Mouse (Mus musculus) kidney, postnatal 25 days (tissue): ENCODE measurements around the gene Tm4sf20.
A peak's percentile ranks its signal among the peaks of the same experiment; 100 is the strongest.

Source experiments
- DNase-seq, 2 experiments: peaks; one replicate each; pipeline ENCODE4 v3.0.0; 2021; ENCODE audit warnings: mixed read lengths in 2 of 2

Tm4sf20 gene

DNA sequence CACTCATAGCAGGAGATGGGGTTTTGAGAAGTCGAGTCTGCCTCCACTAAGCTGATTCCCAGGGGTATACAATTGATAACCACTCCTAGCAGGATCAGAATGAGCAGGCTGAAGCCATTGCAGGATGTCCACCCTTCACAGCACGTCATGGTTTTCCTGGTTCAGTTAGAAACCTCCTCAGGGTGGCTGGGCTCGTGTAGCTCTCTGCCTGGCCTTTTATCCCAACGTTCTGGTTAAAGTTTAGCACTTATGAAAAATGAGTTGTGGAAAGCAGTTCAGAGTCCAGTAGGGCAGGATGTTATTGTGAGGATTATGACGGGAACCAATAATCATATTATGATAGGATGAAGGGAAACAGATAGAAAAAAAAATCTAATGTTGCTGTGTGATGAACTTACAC, at the start of gene Tm4sf20:
TSS of gene Tm4sf20 (minus strand) at position 193 of the 400 bp plus-strand sequence.
- no peak for DNase-seq

DNA sequence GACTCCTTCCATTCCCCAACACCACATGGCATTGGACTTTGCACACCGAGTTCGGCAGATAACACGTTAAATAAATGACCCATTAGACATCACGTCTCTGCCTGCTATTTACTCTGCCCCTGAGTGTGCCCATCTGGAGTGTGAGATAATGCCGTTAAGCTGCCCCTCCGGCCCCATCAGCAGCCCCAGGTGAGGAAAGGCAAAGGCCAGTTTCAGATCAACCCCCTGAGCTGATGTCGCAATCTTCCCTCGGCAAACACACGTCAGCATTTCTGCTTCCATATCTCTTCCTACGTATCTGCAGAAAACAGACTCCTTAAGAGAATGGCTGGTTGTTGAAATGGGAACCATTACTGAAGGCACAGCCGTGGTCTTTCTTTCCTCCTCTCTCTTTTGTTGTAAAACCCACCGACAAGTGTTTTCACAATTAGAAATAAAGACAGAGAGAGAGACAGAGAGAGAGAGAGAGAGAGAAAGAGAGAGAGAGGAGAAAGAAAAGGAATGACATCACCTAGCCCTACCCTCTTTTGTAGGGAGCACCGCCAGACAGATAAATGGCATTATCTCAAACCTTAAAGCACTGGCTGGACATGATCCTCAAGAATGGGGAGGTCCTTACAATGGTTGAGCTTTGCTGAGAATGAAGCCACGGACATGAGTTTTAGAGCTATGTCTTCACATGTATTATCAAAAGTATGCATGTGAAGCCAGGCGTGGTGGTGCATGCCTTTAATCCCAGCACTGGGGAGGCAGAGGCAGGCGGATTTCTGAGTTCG, 47.9 kb upstream of the Tm4sf20 start:
- peak; percentile 27 to 60 for DNase-seq

DNA sequence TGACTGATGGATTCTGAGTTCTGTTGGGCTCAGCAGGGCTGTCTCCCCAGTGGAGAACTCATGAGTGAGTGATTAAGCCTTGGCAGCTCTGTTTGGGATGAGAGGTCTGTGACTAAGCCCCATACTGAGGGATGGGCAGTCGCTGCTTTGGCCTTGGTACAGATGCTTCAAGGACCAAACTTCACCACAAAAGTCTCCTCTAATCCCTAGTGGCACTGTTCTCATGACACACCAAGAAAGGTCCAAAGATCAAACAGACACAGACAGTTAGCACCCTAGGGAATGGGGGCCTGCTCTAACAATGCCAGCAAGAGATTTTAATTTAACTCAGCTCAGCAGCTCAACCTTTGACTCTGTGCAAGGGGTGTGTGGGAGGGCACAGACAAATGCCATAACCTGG, 43.5 kb upstream of the Tm4sf20 start:
- DNase-seq = peak; percentile 56 to 80

DNA sequence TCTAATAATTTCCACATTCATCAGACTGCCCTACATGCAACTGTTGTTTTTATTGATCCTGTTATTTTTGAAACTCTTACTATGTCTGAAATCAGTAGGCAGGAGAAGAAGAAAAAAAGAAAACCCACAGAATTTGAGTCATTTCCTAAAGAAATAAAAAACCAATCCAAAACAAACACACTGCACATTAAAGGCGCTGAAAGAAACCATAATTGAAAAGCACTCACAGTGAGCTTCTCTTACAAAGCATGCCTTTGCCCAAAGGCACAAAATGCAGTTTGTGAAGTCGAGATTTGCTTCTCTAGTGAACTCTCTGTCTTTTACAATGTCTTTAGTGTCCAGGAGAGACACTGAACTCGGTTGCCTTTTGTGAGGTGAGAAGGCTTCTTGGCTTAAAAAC, 40.3 kb upstream of the Tm4sf20 start:
- no peak for DNase-seq

DNA sequence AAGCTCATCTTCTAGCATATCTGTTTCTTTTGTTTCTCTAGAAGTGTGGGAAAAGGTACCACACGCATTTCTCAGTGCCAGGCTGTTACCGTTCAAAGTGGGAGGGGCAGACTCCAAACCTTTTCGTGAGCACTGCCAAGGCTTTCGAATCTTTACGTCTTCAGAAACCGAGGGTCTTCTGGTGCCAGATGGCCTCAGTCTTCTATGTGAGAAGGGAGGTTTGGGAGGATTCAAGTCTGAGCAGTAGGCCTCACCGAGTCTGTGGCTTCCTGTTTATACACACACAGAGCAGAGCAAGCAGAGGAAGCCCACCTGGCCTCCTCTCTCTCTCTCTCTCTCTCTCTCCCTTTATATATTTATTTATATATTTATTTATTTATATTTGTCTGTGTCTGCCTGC, 38.9 kb upstream of the Tm4sf20 start:
- DNase-seq = no peak

DNA sequence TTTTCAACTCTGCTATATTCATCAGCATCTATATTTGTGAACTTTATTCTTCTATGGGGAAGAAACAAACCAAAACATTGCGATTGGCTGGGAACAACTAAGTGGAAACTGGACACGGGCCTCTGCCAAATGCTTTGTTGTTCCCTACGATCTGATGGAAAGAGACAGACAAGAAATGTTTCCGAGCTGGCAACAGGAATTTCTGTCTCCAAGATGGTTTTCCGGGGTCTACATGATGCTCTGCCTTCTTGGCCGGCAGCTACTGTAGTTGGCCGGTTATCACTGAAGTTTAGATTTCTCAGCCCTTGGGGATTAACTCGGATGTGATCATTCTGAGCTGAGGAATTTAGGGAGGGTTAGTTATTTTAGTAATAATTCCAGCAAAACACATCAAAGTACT, 38.1 kb upstream of the Tm4sf20 start:
- DNase-seq = no peak

DNA sequence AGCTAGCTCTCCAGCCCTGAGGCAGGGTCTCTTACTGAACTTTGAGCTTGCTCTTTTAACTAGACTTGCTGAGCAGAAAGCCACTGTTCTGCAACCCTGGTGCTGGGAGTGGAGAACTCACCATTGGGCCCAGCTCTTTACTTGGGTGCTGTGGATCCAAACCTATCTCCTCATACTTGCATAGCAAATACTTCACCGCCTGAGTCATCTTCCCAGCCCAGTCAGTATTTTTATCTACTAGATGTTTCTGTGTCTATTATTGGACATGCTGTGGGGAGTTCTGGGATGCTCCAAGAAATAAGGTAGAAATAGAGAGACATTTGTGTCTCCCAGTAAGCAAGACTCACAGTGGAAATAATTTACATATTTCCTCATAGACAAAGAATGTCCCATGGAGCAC, 35.8 kb upstream of the Tm4sf20 start:
- DNase-seq = no peak

DNA sequence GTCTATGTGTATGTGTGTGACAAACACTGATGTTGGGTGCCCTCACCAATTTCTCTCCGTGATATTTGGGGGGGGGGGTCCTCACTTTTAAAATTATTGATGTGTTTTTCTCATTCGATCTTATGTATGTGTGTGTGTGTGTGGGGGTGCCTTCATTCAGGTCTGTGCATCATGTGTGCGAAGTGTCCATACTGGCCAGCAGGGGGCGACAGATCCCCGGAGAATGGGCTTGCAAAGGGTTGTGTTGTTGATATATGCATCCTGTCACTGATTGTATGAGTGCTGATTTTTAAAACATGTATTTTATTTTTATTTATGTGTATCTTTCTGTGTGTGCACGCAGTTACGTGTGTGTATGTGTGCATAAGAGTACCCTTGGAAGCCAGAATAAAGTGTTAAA, 35.3 kb upstream of the Tm4sf20 start:
- peak in 1 of 2 experiments; percentile 22 for DNase-seq

DNA sequence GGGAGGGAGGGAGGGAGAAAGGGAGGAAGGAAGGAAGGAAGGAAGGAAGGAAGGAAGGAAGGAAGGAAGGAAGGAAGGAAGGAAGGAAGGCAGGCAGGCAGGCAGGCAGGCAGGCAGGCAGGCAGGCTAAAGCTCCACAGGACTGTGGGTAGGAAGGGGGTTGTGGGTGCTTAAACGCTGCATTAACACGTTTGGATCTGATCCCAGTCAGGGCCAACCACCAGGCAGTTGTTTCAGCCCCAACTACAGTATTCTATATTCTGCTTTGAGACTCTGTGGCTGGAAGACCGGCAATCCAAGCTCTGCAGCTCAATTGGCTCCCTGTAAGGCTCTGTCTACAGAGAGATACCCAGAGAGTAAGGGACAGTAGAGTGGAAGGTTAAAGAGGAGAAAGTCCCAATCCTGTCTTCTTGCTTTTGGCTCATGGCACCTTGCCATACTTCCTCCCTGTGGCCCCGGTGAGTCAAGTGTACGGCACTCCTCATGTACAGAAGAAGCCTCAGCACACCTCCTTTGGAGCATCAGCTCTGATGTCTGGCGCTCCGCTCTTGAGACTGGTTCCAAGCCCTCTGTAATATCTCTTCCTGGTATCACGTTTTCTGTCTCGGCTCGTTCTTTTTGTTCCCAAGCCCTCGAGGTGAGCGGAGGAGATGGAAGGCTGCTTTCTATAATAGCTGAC, 33.0 kb upstream of the Tm4sf20 start:
- DNase-seq = no peak

DNA sequence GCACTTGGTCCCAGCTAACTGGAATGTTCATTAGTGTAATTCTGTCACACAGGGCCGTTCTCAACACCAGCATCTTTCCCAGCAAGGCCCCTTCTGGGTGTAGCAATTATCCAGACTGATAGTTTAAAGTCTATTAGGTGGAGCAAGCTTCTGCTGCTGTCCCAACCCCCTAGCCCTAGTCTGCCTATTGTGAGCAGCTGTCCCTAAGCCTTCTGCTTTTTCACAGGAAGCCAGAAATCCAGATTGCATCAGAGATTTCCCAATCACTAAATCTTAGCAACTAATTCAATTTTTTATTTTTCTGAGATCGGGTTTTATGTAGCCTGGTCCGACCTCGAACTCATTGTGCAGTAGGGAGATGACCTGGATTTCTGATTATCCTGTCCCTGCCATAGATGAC, 30.7 kb upstream of the Tm4sf20 start:
- DNase-seq = no peak

DNA sequence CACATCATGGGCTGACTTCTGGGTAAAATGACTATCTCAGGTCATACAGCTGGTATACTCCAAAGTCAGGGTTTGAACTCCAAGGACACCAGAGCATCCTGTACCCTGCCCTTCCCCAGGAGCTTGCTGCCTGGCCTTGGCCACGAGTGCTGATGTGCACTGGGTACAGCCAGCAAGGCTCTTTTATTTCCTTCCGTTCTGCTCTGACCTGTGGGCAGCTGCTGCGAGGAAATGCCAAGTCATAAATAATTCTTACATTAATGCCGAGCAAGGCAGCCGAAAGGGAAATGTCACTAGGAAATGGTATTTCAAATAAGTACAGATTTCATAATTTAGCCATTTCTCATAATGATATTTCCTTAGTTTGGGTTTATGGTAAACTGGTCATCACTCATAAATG, 30.0 kb upstream of the Tm4sf20 start:
- DNase-seq = peak; percentile 16 to 60

DNA sequence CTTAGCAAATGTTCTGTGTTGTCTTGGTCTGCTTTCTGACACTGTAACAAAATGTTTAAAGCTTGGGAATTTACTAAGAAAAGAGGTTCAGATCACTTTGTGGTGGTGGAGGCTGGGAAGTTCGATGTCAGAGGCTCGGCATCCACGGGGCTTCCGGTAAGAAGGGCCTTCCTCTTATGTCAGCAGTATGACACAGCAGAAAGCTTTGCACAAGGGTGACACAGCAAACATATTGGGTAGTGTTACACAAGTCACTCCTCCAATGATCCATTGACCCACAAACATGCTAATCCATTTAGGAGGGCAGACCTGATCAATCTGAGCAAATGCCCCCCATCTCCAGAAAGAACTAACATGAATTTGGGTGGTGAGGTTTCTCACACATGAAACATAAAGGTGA, 28.8 kb upstream of the Tm4sf20 start:
- no peak for DNase-seq

DNA sequence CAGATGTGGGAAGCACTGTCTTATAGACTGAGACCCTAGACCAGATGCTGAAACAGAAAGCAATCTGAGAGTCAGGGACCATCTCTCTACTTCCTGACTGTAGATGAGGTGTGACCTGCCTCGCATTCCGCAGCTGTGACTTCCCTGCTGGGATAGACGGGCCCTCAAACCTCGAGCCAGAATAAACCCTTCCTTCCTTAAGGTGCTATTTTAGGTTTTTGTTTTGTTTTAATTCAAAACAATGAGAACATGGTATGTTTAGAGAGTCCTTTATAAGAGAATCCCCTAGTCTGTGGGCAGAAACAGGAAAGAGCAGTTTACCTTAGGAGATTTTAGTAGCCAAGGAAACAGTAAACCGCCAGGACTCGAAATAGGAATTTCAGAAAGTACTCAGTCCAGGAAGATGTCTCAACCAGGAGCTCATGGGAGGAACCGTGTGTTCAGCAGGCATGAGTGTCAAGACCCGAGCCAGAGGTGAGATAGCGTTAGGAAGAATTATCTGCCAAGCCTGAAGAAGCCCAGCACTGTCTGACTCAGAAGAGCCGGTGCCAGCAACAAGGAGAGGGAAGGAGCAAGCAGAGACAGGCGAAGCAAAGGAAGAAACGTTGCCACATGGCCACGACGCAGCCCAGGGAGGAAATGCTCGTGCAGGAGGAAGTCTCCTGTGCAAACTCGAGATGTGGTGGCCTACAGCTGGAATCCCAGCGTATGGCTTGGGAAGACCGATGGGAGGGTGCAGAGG, 27.6 kb upstream of the Tm4sf20 start:
- no peak for DNase-seq

DNA sequence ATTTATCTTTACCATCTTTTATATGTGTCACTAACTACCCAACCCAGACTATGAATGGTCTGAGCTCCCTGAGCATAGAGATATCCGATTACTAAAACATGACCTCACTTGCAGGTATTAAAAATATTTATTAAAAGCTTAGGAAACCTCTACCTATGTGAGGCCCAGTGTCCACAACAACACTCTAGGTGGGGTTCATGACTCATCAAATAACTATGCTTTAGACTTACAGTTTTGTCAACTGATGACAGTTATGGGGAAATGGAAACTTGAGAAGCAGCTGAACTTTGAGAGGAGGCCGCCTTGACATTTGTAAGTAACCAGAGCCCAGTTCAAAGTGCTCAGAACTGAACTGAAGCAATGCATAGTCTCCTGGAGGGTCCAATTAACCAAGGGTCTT, 26.9 kb upstream of the Tm4sf20 start:
- DNase-seq = no peak

DNA sequence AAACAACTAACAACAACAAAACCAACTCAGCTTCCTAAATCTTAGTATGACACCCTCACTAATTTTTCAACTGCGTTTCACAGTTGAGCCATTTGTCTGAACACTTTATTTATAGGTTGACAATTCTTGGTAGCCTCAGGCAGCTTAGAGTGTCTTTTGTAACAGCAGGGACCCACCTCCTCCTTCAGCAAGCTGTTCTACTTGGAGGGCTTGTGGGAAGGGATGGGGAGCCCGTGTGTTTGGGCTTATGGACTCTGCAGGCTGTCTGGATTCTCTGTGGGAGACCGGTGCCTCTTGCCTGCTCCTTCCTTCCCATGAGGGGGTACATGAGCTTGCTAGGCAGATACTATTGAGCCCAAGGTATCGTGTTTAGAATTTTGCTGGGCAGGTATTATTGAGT, 25.7 kb upstream of the Tm4sf20 start:
- no peak for DNase-seq

DNA sequence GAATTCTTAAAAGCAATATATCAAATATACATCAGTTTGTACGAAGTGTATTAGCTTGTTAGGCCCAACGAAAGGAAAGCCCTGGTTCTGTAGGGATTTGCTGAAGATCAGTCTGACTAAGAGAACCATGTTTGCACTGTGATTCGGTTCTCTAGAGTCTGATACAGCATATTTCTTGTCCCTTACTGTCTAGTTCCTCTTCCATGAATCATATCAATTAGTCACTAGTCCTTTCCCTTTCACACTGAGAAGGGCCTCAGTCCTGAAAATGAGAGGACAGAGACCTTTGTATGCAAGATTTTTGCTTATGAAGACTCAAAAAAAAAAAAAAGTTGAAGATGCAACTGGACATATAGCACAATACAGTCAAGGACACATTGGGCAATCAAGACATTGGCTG, 24.8 kb upstream of the Tm4sf20 start:
- no peak for DNase-seq

DNA sequence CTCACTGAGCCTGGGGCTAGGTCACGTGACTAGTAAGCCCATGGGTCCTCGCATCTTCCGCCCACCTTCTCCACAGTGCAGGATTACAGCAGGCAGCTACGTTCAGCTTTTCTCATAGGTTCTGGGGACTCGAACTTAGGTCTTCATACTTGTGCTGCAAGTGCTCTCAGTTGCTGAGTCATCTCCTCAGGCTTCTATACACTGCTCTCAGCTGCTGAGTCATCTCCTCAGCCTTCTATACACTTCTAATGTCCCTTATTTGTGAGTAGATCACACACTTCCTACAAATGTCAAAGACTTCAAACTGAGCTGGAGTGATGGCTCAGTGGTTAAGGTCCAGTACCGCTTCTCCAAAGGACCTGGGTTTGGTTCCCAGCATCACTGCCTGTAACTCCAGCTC, 24.0 kb upstream of the Tm4sf20 start:
- no peak for DNase-seq

DNA sequence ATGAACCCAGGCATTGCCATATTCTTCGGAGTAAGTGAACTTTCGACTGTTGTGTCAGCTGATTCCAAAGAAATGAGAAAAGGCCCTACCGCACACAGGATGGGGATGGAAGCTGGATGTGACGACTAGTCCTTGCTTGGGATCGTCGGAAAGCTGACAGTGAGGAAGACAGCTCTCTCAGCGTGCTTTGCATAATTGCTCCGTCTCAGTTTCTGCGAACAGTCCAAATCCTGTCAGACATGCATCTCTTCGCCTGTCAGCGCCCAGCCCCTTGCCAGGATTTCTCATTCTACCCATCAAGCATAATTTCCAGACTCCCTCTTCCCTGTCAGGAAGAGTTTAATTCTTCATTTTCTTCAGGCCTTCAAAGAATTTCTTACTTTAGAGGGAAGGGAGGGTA, 22.8 kb upstream of the Tm4sf20 start:
- DNase-seq = no peak

DNA sequence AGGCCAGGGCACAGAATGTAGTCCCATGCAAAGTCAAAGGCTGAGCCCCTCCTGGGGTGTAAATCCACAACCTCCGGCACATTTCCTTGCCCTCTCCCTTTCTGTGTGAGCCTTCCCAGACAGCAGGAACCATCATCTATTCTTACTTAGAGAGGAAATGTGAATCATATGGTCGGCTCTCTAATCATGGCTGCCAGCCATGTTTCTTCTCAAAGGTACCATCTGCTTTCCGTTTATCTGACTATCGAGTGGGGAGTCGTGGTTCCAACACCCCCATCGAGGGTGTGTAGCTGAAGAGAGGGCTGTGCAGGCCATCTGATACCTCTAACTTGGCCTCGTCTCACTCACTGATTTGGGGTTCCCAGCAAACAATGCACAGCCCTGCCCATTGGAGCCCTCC, 19.8 kb upstream of the Tm4sf20 start:
- DNase-seq = no peak

DNA sequence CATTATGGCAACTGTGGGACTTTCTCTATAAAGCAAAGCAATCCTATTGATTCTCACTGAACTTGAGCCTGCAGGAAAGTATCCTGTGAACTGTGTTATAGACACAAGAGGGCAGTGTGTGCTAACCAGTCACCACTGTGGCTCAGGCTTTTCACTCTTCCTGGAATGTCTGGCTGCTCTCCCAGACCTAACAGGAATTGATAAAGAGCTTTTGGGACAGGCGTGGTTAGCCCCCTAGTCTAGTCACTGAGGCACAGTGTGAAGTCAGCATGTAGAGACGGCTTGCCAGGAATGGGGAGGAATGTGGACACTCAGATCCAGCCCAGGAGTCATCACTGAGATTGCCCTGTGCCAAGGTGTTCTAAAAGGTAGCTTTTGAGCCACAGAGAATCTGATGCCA, 19.2 kb upstream of the Tm4sf20 start:
- peak; percentile 67 to 78 for DNase-seq

DNA sequence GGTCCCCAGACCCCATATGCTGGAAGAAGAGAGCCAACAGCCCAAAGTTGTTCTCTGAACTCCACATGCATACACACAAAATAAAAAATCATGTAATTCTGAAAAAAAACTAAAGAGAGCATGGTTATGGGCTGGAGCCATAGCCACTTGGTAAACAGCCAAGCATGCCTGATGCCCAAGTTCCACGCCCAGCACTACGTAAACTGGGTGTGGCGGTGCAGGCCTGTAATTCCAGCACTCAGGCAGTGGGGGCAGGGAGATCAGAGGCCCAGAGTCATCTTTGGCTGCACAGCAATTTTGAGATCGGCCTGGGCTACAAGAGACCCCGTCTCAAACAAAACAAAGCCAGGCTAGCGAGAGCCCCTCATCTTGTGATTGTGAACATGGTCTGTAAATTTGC, 17.3 kb upstream of the Tm4sf20 start:
- no peak for DNase-seq

DNA sequence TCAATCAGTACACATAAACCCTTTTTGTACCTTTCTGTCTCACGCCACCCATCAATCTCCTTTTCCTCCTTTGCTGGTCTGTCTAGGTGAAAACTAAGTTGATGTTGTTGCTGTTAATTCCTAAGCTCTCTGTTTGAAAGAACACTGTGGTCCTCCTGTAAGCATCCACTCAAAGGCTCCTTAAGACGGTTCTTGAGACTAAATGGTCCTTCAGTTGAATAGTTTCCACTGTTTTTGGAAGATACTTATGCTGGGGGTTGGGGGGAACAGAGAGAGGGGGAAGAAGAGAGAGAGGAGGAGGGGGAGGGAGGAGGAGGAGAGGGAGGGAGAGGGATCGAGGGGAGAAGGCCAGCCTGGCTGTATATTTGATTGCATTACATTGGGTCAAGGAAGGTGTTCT, 15.3 kb upstream of the Tm4sf20 start:
- DNase-seq = no peak

DNA sequence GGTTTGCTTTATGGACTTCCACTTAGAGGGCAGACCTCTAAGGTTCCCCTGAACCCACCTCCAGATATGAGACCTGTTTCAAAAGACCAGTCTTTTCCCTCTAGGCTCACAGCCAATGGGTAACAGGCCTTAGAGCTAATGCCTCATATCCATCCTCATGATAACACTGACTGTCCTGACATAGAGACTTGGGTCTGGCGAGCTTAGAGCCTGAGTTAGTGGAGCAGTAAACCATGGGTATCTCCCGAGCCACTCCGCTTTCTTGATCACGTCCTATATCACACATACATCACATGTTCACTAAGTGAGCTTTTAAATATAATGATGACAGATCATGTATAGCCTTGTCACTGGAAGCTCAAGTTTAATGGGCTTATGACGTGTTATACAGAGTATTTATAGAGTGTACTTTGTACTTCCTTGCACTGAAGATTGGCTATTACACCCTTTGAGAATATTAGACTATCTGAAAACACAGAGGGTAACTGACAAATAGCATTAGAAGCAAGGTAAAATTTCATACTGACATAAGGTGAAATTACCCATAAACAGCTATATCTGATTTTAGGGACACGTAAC, 11.2 kb upstream of the Tm4sf20 start:
- DNase-seq = no peak

DNA sequence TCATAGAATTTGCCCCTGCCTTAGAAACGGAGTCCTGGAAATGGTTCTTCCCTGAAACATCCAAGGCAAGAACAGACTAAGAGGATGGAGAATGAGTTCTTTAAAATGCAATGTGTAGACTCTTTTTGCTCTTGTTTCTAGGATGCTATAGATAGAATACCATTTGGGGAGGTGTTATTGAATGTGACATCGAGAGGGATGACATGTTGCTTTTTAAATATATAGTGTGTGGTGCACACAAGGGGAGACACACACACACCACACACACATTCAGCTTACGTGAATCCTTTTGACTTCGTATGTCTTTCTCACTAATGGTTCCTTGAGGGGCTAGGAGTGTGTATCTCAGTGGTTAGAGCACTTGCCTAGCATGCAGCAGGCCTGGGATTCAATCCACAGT, 7.0 kb upstream of the Tm4sf20 start:
- no peak for DNase-seq
